Mouse (Mus musculus): ENCODE measurements around the gene Perp.

Gene Perp

GRCm38 (mm10) chr10:18844441-18845286 is at the start of gene Perp:
Gene Perp (plus strand): TSS chr10:18845020.
- DNase-seq, result peak; percentile 46 to 55

- no peak for DNase-seq
Measured at GRCm38 (mm10) chr10:18811751-18812150, 33.1 kb upstream of the Perp start.

- no peak for DNase-seq
Measured at GRCm38 (mm10) chr10:18816560-18816959, 28.3 kb upstream of the Perp start.

- DNase-seq, result no peak
Measured at GRCm38 (mm10) chr10:18825143-18825542, 19.7 kb upstream of the Perp start.

- no peak for DNase-seq
Measured at GRCm38 (mm10) chr10:18826107-18826506, 18.7 kb upstream of the Perp start.

GRCm38 (mm10) chr10:18827936-18828335 is 16.9 kb upstream of the Perp start:
- no peak for DNase-seq

- no peak for DNase-seq
Measured at GRCm38 (mm10) chr10:18830359-18830758, 14.5 kb upstream of the Perp start.

- no peak for DNase-seq
Measured at GRCm38 (mm10) chr10:18831823-18832222, 13.0 kb upstream of the Perp start.

- DNase-seq, result no peak
Measured at GRCm38 (mm10) chr10:18834389-18834788, 10.4 kb upstream of the Perp start.

GRCm38 (mm10) chr10:18835684-18836479 is 8.9 kb upstream of the Perp start:
- DNase-seq, result peak; percentile 60 to 63

- DNase-seq, result no peak
Measured at GRCm38 (mm10) chr10:18839530-18839929, 5.3 kb upstream of the Perp start.

GRCm38 (mm10) chr10:18840736-18841135 is 4.1 kb upstream of the Perp start:
- DNase-seq, result no peak

GRCm38 (mm10) chr10:18845287-18845662 is 455 bp downstream of the Perp start:
- DNase-seq, result no peak

GRCm38 (mm10) chr10:18845711-18846110 is 891 bp downstream of the Perp start:
- DNase-seq, result no peak

- DNase-seq, result no peak
Measured at GRCm38 (mm10) chr10:18846474-18847264, 1.8 kb downstream of the Perp start.

- DNase-seq, result no peak
Measured at GRCm38 (mm10) chr10:18850177-18850576, 5.4 kb downstream of the Perp start.

GRCm38 (mm10) chr10:18853417-18853816 is 8.6 kb downstream of the Perp start:
- DNase-seq, result no peak

- no peak for DNase-seq
Measured at GRCm38 (mm10) chr10:18857244-18857643, 12.4 kb downstream of the Perp start.

GRCm38 (mm10) chr10:18859632-18860031 is 14.8 kb downstream of the Perp start:
- no peak for DNase-seq

- no peak for DNase-seq
Measured at GRCm38 (mm10) chr10:18860119-18860824, 15.5 kb downstream of the Perp start.

GRCm38 (mm10) chr10:18860831-18861230 is 16.0 kb downstream of the Perp start:
- no peak for DNase-seq

- DNase-seq, result no peak
Measured at GRCm38 (mm10) chr10:18861418-18861817, 16.6 kb downstream of the Perp start.

- no peak for DNase-seq
Measured at GRCm38 (mm10) chr10:18863332-18863731, 18.5 kb downstream of the Perp start.

Measured in B cell, adult 2 months (primary cell).